Mouse (Mus musculus): Measurements from ENCODE around the gene Arsb.

Gene Arsb

GRCm38 (mm10) chr13:93771588-93772278, at the start of gene Arsb:
Arsb (plus strand) TSS chr13:93771630.
- DNase-seq: peak; percentile 92

- peak; percentile 50 for DNase-seq
These were observed 49.5 kb upstream of the Arsb start for GRCm38 (mm10) chr13:93721916-93722315.

- no peak for DNase-seq
These were observed 48.0 kb upstream of the Arsb start for GRCm38 (mm10) chr13:93723455-93723854.

- no peak for DNase-seq
These were observed 47.2 kb upstream of the Arsb start for GRCm38 (mm10) chr13:93724206-93724605.

- DNase-seq: no peak
These were observed 36.2 kb upstream of the Arsb start for GRCm38 (mm10) chr13:93735131-93735636.

- DNase-seq: no peak
These were observed 27.3 kb upstream of the Arsb start for GRCm38 (mm10) chr13:93744118-93744517.

GRCm38 (mm10) chr13:93752597-93753400, 18.6 kb upstream of the Arsb start:
- no peak for DNase-seq

GRCm38 (mm10) chr13:93755084-93755483, 16.3 kb upstream of the Arsb start:
- DNase-seq: no peak

GRCm38 (mm10) chr13:93756674-93757073, 14.8 kb upstream of the Arsb start:
- no peak for DNase-seq

GRCm38 (mm10) chr13:93757514-93757913, 13.9 kb upstream of the Arsb start:
- no peak for DNase-seq

GRCm38 (mm10) chr13:93758149-93758898, 13.1 kb upstream of the Arsb start:
- no peak for DNase-seq

- DNase-seq: no peak
These were observed 9.6 kb upstream of the Arsb start for GRCm38 (mm10) chr13:93761831-93762230.

- no peak for DNase-seq
These were observed 8.6 kb upstream of the Arsb start for GRCm38 (mm10) chr13:93762879-93763278.

- no peak for DNase-seq
These were observed 7.0 kb upstream of the Arsb start for GRCm38 (mm10) chr13:93764321-93764973.

- DNase-seq: peak; percentile 71
These were observed 321 bp upstream of the Arsb start for GRCm38 (mm10) chr13:93771031-93771587.

GRCm38 (mm10) chr13:93772279-93772636, 828 bp downstream of the Arsb start:
- DNase-seq: no peak

GRCm38 (mm10) chr13:93772861-93773260, 1.4 kb downstream of the Arsb start:
- DNase-seq: no peak

- DNase-seq: no peak
These were observed 2.4 kb downstream of the Arsb start for GRCm38 (mm10) chr13:93773704-93774315.

GRCm38 (mm10) chr13:93782823-93783222, 11.4 kb downstream of the Arsb start:
- no peak for DNase-seq

GRCm38 (mm10) chr13:93785329-93785728, 13.9 kb downstream of the Arsb start:
- no peak for DNase-seq

- DNase-seq: peak; percentile 61
These were observed 14.6 kb downstream of the Arsb start for GRCm38 (mm10) chr13:93786051-93786450.

- DNase-seq: peak; percentile 77
These were observed 16.2 kb downstream of the Arsb start for GRCm38 (mm10) chr13:93787647-93788046.

Data from cerebellum, adult 9-10 months (tissue).